Mouse (Mus musculus) adrenal gland, adult (tissue): ENCODE data around the gene Rnf111.
"Not testable (repeated sequence)": the region's sequence is repeated elsewhere in the genome, so short reads cannot be mapped to it uniquely, and the experiment has no call there.

Source experiments
- DNase-seq, 2 experiments: peaks; one replicate each; pipeline ENCODE4 v3.0.0; 2022 to 2023; ENCODE audit warnings: low spot score in 1 of 2; ENCODE audit not compliant: inconsistent age in 2 of 2

Rnf111 gene

GRCm38 (mm10) chr9:70503626-70504041 lies at the start of gene Rnf111:
Gene Rnf111 (minus strand): TSS chr9:70503725.
- peak; percentile 98 to 99 for DNase-seq

DNA sequence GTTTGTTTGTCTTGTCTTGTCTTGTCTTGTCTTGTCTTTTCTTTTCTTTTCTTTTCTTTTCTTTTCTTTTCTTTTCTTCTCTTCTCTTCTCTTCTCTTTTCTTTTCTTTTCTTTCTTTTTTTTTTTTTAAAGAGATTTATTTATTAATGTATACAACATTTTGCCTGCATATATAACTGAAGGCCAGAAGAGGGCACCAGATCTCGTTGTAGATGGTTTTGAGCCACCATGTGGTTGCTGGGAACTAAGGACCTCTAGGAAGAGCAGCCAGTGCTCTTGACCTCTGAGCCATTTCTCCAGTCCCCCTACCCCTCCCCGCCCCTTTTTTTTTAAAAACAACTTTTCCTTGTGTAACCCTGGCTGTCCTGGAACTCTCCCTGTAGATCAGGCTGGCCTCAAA lies 48.7 kb upstream of the Rnf111 start:
- DNase-seq, result not testable (repeated sequence)

DNA sequence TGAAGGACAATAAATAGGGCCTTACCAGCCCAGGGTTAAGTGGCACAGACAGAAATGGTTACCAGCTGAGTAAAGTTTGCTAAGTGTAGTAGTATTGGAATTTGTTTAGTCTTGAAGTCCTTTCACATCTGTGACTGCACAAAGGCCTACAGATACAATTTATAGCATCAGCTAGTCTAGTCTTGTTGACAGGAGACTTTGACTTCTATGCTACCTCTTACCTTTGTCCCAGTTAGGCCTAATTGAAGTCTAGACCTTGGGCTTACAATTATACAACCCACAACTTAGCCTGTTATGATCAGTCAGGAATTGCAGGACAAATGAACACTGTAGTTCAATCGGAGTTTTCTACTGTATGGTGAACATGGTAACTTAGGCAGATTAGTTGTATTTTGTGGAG lies 48.0 kb upstream of the Rnf111 start:
- DNase-seq, result no peak

- DNase-seq, result no peak
Measured at GRCm38 (mm10) chr9:70548304-70548703, 44.8 kb upstream of the Rnf111 start.

GRCm38 (mm10) chr9:70546576-70546975 lies 43.1 kb upstream of the Rnf111 start:
- not testable (repeated sequence) for DNase-seq

GRCm38 (mm10) chr9:70544831-70545230 lies 41.3 kb upstream of the Rnf111 start:
- DNase-seq, result no peak

DNA sequence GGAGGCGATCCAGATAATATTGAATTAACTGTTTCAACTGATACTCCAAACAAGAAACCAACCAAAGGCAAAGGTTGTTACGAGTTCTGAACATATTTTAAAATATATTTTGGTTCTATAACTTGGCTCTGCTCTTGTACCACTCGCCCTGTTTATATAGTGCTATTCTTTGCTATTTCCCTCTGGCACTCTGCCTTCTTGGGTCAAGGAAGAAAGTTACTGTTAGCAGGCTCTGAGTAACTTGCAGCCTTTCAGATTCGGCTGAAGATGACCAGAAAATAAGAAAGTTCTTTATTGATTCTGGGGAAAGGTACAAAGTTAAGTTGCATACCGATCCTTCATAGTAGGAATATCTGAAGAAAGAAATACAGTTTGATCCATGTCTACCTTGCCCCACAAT lies 40.5 kb upstream of the Rnf111 start:
- DNase-seq, result peak in 1 of 2 experiments; percentile 52

GRCm38 (mm10) chr9:70543048-70543880 lies 39.7 kb upstream of the Rnf111 start:
- DNase-seq, result no peak

DNA sequence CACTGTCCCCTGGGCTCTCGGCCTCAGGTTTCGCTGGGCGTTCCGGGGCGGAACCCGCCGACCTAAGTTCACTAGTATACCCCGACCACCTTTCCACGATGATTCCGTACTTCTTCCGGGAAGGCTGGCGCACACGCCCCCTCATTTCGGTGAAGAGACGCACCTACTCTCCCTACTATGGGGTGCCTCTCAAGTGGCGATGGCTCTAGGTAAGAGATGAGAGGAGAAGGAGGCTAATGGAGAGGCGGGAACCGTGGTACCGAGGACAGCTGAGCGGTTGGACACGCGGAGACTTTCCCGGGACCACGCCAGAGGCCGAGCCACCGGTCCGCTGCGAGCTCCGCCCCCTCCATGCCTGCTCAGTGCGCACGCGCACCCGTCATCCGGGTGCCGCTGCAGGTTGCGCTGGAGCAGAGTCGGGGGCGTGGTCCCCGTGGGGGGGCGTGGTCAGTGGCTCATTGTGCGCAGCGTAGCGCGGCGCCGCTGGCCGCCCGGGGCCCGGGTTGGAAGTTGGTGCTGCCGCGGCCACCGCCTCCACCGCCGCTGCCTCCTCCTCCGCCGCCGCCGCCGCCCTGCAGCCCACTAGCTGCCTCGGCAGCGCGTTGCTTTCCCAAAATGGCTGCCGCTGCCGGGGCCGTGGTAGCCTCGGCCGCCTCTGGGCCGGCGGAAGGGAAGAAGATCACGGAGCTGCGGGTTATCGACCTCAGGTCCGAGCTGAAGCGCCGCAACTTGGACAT lies 38.9 kb upstream of the Rnf111 start, which contains the start of gene Sltm:
Gene Sltm (plus strand): TSS at position 450 of the 737 bp plus-strand sequence.
- DNase-seq, result peak; percentile 100

DNA sequence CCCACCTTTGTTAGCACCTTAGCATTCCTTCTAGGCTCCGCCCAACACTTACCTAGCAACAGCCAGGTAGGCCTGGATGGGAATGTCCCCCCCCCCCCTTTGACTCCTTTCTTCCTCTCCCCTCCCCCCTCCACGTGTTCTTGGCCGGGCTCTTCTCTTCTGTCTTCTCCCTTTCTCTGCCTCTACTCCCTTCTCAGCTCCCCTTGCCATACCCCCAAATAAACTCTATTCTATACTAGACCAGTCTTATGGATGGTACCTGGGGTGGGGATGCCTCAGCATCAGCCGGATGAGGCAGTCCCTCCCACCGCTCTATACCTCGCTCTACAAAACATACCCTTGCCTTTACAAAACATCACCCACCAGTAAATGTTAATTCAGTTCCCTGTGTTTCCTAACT lies 38.1 kb upstream of the Rnf111 start:
- no peak for DNase-seq

GRCm38 (mm10) chr9:70533328-70533727 lies 29.8 kb upstream of the Rnf111 start:
- no peak for DNase-seq

GRCm38 (mm10) chr9:70524366-70524765 lies 20.8 kb upstream of the Rnf111 start:
- DNase-seq, result no peak

DNA sequence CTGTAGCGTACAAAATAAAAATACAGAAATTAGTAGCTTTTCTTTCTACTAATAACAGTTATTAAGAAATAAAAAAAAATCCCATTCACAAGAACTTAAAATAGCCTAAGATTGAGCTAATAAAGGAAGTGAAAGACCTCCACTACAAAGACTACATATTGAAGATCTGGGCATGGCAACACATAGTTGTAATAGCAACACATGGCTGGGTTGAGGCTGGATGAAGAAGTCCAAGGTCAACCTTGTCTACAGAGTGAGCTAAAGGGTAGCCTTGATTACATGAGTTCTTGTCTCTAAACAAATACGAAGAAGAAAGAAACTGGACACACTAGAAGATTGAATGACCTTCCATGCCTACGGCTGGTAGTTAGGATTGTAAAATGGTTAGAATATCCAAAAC lies 20.3 kb upstream of the Rnf111 start:
- DNase-seq, result no peak

- DNase-seq, result no peak
Measured at GRCm38 (mm10) chr9:70520651-70521050, 17.1 kb upstream of the Rnf111 start.

DNA sequence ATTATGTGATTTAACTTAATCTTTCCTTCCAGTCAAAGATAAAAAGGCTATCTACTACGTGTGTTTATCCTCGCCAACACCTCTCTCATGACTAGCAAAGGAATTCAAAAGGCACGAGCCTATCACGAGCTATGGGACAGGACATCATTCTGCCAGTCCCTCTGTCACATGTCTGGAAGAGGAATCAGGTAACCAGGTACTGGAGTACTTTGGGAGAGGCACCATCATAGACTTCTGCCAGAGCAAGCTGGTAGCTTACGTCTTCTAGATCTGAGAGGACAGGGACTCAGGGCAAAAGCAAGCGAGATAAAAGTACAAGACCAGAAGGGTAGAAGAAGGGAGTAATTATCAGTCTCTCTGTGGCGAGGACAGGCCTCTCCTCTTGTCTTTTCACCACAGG lies 8.2 kb upstream of the Rnf111 start:
- DNase-seq, result no peak

DNA sequence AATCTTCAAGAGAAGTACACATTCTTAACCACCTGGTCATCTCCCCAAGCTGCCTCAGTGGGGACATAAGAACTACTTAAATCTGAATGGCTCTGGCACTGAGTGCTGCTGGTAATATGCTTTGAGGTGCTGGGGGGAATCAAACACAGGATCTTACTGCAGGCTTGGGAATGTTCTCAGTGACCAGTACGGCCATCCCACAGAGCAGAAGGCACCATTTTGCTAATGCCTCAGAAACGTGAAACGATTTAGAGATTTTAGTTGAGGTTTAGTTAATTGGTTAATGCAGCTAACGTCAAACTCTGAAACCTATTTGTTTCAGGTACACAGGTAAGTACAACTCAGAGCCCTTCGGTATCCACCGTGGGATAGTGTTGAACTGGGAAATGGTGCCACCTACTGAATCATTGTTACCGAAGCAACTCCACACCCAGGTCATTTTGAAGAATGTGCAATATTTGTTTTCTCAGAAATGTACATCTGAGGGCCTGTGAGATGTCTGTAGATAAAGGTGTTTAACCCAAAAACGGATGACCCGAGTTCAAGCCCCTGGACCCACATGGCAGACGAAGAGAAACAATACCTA lies 7.6 kb upstream of the Rnf111 start:
- DNase-seq, result peak in 1 of 2 experiments; percentile 56

DNA sequence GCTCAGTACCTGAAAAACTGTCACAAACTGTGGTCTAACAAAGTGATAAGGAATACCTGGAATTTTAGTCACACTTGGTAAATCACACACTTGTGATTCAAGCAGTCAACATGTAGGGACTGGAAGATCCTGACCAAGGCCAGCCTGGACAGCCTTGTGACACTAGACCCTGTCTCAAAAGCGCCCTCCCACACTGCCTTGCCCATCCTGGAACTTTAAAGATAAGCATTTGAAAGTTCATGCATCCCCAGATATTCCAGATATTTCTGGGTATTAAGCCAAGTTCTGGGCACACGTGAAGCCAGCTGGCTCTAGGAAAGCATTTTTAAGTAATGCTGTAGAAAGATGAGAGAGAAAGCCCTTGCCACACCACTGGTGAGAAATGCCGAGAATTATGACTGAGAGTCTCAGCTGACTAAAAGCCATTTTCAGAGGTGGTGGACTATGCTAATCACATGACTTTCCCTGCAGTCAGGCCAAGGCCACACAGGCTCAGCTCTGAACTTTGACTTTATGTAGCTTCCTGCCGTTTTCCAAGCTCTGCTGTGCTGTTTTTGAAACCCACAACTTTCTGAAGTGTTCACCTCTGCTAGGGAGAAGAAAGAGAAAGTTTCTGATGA lies 6.5 kb upstream of the Rnf111 start:
- DNase-seq, result peak; percentile 73 to 86

DNA sequence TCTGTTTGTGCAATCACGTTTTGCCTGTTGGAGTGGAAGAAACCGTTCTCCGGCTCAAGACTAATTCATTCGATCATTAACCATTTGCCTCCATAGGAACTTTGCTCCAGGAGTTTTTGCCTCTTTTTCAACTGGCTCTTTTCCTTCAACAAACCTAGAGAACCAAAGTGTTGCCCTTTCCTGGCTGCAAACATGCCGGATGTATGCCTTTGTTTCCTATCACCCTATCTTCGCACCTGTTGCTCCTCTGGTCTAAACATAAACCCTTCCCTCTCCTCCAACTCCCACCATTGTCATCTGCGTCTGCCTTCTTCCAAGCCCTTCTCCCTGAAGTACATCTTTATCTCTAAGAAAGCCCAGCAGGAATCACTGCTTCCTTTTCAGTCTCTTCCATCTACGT lies 3.3 kb upstream of the Rnf111 start:
- DNase-seq, result no peak

DNA sequence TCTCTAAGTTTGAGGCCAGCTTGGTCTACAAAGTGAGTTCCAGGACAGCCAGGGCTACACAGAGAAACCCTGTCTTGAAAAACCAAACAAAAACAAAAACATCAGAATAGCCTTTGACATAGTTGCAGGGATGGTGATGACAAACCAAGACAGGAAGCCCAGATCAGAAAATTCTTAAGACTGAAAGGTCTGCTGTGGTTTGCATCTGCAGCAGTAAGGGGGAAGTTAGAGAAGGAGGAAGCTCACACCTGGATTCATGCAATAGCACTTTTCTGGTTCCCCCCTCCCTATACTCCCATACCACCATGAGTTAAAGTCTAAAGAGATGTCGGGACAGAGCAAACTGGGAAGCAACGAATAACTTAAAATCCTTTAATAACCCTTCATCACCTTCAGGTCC lies 2.7 kb upstream of the Rnf111 start:
- no peak for DNase-seq

GRCm38 (mm10) chr9:70503015-70503603 lies 416 bp downstream of the Rnf111 start:
- DNase-seq, result peak in 1 of 2 experiments; percentile 89
